Mouse (Mus musculus): ENCODE results near the gene Rbm17.

GRCm38 (mm10) chr2:11653330-11653729 lies 49.4 kb upstream of the Rbm17 start:
- TF ChIP-seq TCF12 (IDR thresholded peaks at IDR 0.05; ENCODE audit: low read depth, low read length) (no peak), CTCF (IDR thresholded peaks at IDR 0.05 in 2 of 3, conservative IDR thresholded peaks at IDR 0.05 in 1 of 3; ENCODE audit: control insufficient read depth in 1 of 3, insufficient read depth in 1 of 3, low read depth in 2 of 3, low read length in 3 of 3, poor library complexity in 1 of 3, severe bottlenecking in 1 of 3) (no peak), POLR2A (IDR thresholded peaks at IDR 0.05; ENCODE audit: control insufficient read depth in 1 of 2, insufficient read depth in 1 of 2, low read depth in 1 of 2, low read length in 2 of 2, poor library complexity in 1 of 2) (no peak), EP300 (IDR thresholded peaks at IDR 0.05; ENCODE audit: low read depth in 1 of 2, low read length in 2 of 2) (no peak), POLR2AphosphoS2 (IDR thresholded peaks at IDR 0.05; ENCODE audit: low read length) (no peak), SIN3A (IDR thresholded peaks at IDR 0.05; ENCODE audit: low read length) (no peak), HCFC1 (IDR thresholded peaks at IDR 0.05; ENCODE audit: low read depth, low read length) (no peak)

Measured in MEL (cell line).